Mouse (Mus musculus) embryonic stem cell, embryonic (primary cell): Measurements from ENCODE around the gene Icam1.
"Not testable (repeated sequence)": the region's sequence is repeated elsewhere in the genome, so short reads cannot be mapped to it uniquely, and the experiment has no call there.

Experiments used
- CTCF ChIA-PET, 4 experiments: fragments of 300-600 bp in 2 of 4; fragments of 350-600 bp in 2 of 4; sonication (Branson Sonifier 250); formaldehyde crosslinking; loops; one replicate each; lab custom pipeline; 2022; ENCODE audit warnings: inconsistent platforms in 2 of 4; lab: Charles Lee
- POLR2A ChIA-PET, 4 experiments: fragments of 300-600 bp in 2 of 4; fragments of 350-600 bp in 2 of 4; sonication (Branson Sonifier 250); formaldehyde crosslinking; loops; one replicate each; lab custom pipeline; 2022; ENCODE audit warnings: antibody characterized with exemption in 4 of 4, inconsistent platforms in 1 of 4; lab: Charles Lee

Icam1 gene

GRCm38 (mm10) chr9:21035586-21035985 lies 19.8 kb downstream of the Icam1 start:
- POLR2A ChIA-PET: interaction anchor here (0.6 to 7.6 kb wide), 28 partner anchors 9 to 188 kb away, joined by 3 to 55 read pairs (median 4); partner anchors contain the start of genes Gm49373 (in 3 of the 4), Fdx1l (in 2 of the 4), Gm38431 (in 2 of the 4) and Icam1 (in 2 of the 4)
- CTCF ChIA-PET: interaction anchor here in 2 of 4 experiments (0.5 to 1.4 kb wide), 5 partner anchors 16 to 185 kb away, joined by 3 to 5 read pairs (median 3); partner anchors contain the start of gene Icam1 (in 1 of the 2)

GRCm38 (mm10) chr9:21036161-21036560 lies 20.4 kb downstream of the Icam1 start:
- ChIA-PET CTCF (interaction anchor here in 2 of 4 experiments (0.9 to 1.2 kb wide), 2 partner anchors 9 to 100 kb away, joined by 3 to 4 read pairs; no protein-coding TSS in a partner anchor), POLR2A (interaction anchor here in 2 of 4 experiments (0.5 to 7.6 kb wide), 14 partner anchors 10 to 187 kb away, joined by 3 to 55 read pairs (median 4); partner anchors contain the start of genes Gm38431 (in 2 of the 2), Raver1 (in 2 of the 2), Fdx1l (in 1 of the 2) and Gm49373 (in 1 of the 2))

GRCm38 (mm10) chr9:21036666-21037065 lies 20.9 kb downstream of the Icam1 start:
- ChIA-PET CTCF (interaction anchor here in 2 of 4 experiments (0.9 to 1.2 kb wide), 3 partner anchors 10 to 101 kb away, joined by 3 to 4 read pairs (median 3); no protein-coding TSS in a partner anchor), POLR2A (interaction anchor here in 3 of 4 experiments (0.5 to 7.6 kb wide), 17 partner anchors 10 to 159 kb away, joined by 3 to 55 read pairs (median 4); partner anchors contain the start of genes Gm38431 (in 2 of the 3), Icam1 (in 2 of the 3), Raver1 (in 2 of the 3) and Fdx1l (in 1 of the 3))

GRCm38 (mm10) chr9:21037481-21037891 lies 21.7 kb downstream of the Icam1 start:
- ChIA-PET CTCF (interaction anchor here in 3 of 4 experiments (0.6 to 2.1 kb wide), 4 partner anchors 7 to 441 kb away, joined by 3 to 6 read pairs (median 3); partner anchors contain the start of gene Icam4 (in 1 of the 3)), POLR2A (interaction anchor here in 3 of 4 experiments (0.7 to 7.6 kb wide), 16 partner anchors 11 to 160 kb away, joined by 3 to 55 read pairs (median 5); partner anchors contain the start of genes Gm38431 (in 3 of the 3), Icam1 (in 3 of the 3), Raver1 (in 3 of the 3) and Fdx1l (in 1 of the 3))

- ChIA-PET POLR2A (interaction anchor here (0.5 to 7.6 kb wide), 11 partner anchors 9 to 52 kb away, joined by 3 to 55 read pairs (median 7); partner anchors contain the start of genes Gm38431 (in 2 of the 4), Raver1 (in 2 of the 4), Fdx1l (in 1 of the 4) and Gm49373 (in 1 of the 4)), CTCF (interaction anchor here in 2 of 4 experiments (1.2 to 1.5 kb wide), 2 partner anchors 9 to 121 kb away, joined by 3 to 9 read pairs; no protein-coding TSS in a partner anchor)
Measured at GRCm38 (mm10) chr9:21039779-21040178, 24.0 kb downstream of the Icam1 start.

GRCm38 (mm10) chr9:21041308-21041707 lies 25.5 kb downstream of the Icam1 start:
- POLR2A ChIA-PET: interaction anchor here in 2 of 4 experiments (0.6 to 4.5 kb wide), 7 partner anchors 8 to 163 kb away, joined by 3 to 16 read pairs (median 6); partner anchors contain the start of genes Gm38431 (in 1 of the 2), Icam1 (in 1 of the 2), Raver1 (in 1 of the 2) and Zglp1 (in 1 of the 2)
- CTCF ChIA-PET: interaction anchor here in 2 of 4 experiments (0.6 to 1.7 kb wide), 3 partner anchors 10 to 128 kb away, joined by 3 to 5 read pairs (median 4); no protein-coding TSS in a partner anchor

- CTCF ChIA-PET: no interaction called here
- POLR2A ChIA-PET: interaction anchor here in 1 of 4 experiments (1.0 to 1.7 kb wide), 2 partner anchors 9 to 48 kb away, joined by 3 to 9 read pairs; partner anchors contain the start of genes Gm38431 and Raver1
Measured at GRCm38 (mm10) chr9:21043563-21043962, 27.8 kb downstream of the Icam1 start.

- POLR2A ChIA-PET: not testable (repeated sequence)
- CTCF ChIA-PET: interaction anchor here in 1 of 4 experiments (1.0 to 1.1 kb wide), 2 partner anchors 11 to 14 kb away, joined by 3 read pairs; no protein-coding TSS in a partner anchor
Measured at GRCm38 (mm10) chr9:21044785-21045184, 29.0 kb downstream of the Icam1 start.

- CTCF ChIA-PET: interaction anchor here in 1 of 4 experiments (1.0 to 1.1 kb wide), 2 partner anchors 12 to 14 kb away, joined by 3 read pairs; no protein-coding TSS in a partner anchor
- POLR2A ChIA-PET: no interaction called here
Measured at GRCm38 (mm10) chr9:21045235-21045634, 29.4 kb downstream of the Icam1 start.

- CTCF ChIA-PET: interaction anchor here in 3 of 4 experiments (0.6 to 1.7 kb wide), 3 partner anchors 16 to 589 kb away, joined by 3 to 7 read pairs (median 4); no protein-coding TSS in a partner anchor
Measured at GRCm38 (mm10) chr9:21051578-21051977, 35.8 kb downstream of the Icam1 start.

GRCm38 (mm10) chr9:21062928-21063327 lies 47.1 kb downstream of the Icam1 start:
- ChIA-PET POLR2A (interaction anchor here in 3 of 4 experiments (0.6 to 8.0 kb wide), 17 partner anchors 10 to 360 kb away, joined by 3 to 56 read pairs (median 4); partner anchors contain the start of genes Gm38431 (in 2 of the 3), Raver1 (in 2 of the 3), Fdx1l (in 1 of the 3) and Gm49373 (in 1 of the 3)), CTCF (interaction anchor here in 2 of 4 experiments (0.6 to 1.3 kb wide), 4 partner anchors 34 to 232 kb away, joined by 3 to 4 read pairs (median 3); partner anchors contain the start of genes Eif3g (in 1 of the 2) and Icam4 (in 1 of the 2))

More at GRCm38 (mm10) chr9:21051578-21051977, 35.8 kb downstream of the Icam1 start:
- POLR2A ChIA-PET: interaction anchor here in 3 of 4 experiments (1.1 to 2.6 kb wide), 7 partner anchors 12 to 87 kb away, joined by 3 to 14 read pairs (median 3); partner anchors contain the start of genes Gm38431 (in 2 of the 3), Raver1 (in 2 of the 3) and Icam1 (in 1 of the 3)

GRCm38 (mm10) chr9:21067006-21067684 lies 51.4 kb downstream of the Icam1 start, which contains the start of gene Zglp1:
Gene Zglp1 (minus strand): TSS chr9:21067093.
- POLR2A ChIA-PET: interaction anchor here (0.6 to 8.0 kb wide), 21 partner anchors 7 to 169 kb away, joined by 3 to 56 read pairs (median 4); partner anchors contain the start of genes Gm38431 (in 3 of the 4), Raver1 (in 3 of the 4), Eif3g (in 1 of the 4) and Fdx1l (in 1 of the 4)
- CTCF ChIA-PET: interaction anchor here in 3 of 4 experiments (0.6 to 1.3 kb wide), 6 partner anchors 29 to 310 kb away, joined by 3 to 16 read pairs (median 3); partner anchors contain the start of gene Eif3g (in 1 of the 3)

- ChIA-PET CTCF (interaction anchor here in 1 of 4 experiments (0.7 kb wide), 1 partner anchor 15 kb away, joined by 3 read pairs; no protein-coding TSS in a partner anchor), POLR2A (interaction anchor here (0.6 to 15.2 kb wide), 31 partner anchors 9 to 195 kb away, joined by 3 to 353 read pairs (median 4); partner anchors contain the start of genes Gm38431 (in 2 of the 4), Raver1 (in 2 of the 4), Icam1 (in 1 of the 4) and Tyk2 (in 1 of the 4))
Measured at GRCm38 (mm10) chr9:21072641-21073040, 56.9 kb downstream of the Icam1 start.

GRCm38 (mm10) chr9:21073044-21073840 lies 57.5 kb downstream of the Icam1 start, which contains the start of the genes Gm49373 and Fdx1l:
Gene Gm49373 (minus strand): TSS chr9:21073096.
Gene Fdx1l (minus strand): TSS chr9:21073614.
- POLR2A ChIA-PET: interaction anchor here (0.6 to 15.2 kb wide), 46 partner anchors 9 to 454 kb away, joined by 3 to 353 read pairs (median 4); partner anchors contain the start of genes Gm38431 (in 3 of the 4), Raver1 (in 3 of the 4), Eif3g (in 1 of the 4) and Icam1 (in 1 of the 4)

GRCm38 (mm10) chr9:21074173-21074572 lies 58.4 kb downstream of the Icam1 start:
- CTCF ChIA-PET: interaction anchor here in 2 of 4 experiments (0.6 to 1.2 kb wide), 3 partner anchors 9 to 144 kb away, joined by 3 read pairs; partner anchors contain the start of gene Icam4 (in 1 of the 2)
- POLR2A ChIA-PET: interaction anchor here in 3 of 4 experiments (0.6 to 15.2 kb wide), 23 partner anchors 10 to 453 kb away, joined by 3 to 353 read pairs (median 5); partner anchors contain the start of genes Gm38431 (in 3 of the 3), Raver1 (in 3 of the 3), Eif3g (in 1 of the 3) and Kri1 (in 1 of the 3)

More at GRCm38 (mm10) chr9:21073044-21073840, 57.5 kb downstream of the Icam1 start, which contains the start of the genes Gm49373 and Fdx1l:
- CTCF ChIA-PET: interaction anchor here in 2 of 4 experiments (0.6 to 1.0 kb wide), 3 partner anchors 10 to 172 kb away, joined by 3 read pairs; no protein-coding TSS in a partner anchor
